Mouse (Mus musculus): ENCODE measurements around the gene Il24. TPM values are rescaled to one million over a fixed set of nuclear protein-coding genes. Genes with fewer than 3 reads are reported as not detected.

Gene Il24
- polyA plus RNA-seq, 1 experiment from 2014 or later: not detected

DNA sequence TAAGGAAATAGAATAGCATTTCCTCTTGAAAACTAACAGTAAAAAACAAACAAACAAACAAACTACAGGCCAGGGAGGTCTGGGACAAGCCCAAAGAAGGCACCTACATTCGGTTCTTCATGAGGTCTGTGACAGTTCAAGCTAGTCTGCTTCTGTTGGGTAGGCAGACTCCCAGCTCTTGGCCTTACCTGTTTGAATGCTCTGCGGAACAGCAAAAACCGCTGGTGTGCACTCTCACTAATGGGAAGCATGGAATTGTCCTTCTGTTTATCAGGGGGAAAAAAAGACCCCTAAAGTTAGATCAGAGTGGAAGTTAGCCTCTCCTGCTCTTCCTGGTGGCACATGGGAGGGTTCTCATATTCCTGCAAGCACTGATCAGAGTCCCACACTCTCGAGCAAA lies 4.1 kb downstream of the Il24 start:
- peaks cover 3% of the 10 kb centered on the region for H3K4me1 ChIP-seq (ENCODE audit: control insufficient read depth, insufficient read depth, low read length)
- 83% methylated on average over 4 of the region's 4 CpGs for WGBS
- DNase-seq (ENCODE audit: low spot score, missing footprints): peak; percentile 54
- H3K27me3 ChIP-seq (ENCODE audit: control insufficient read depth, insufficient read depth, low read length): peaks cover 4% of the 10 kb centered on the region
- ATAC-seq (ENCODE audit: low FRiP score): no peak
- H3K9me3 ChIP-seq (ENCODE audit: control insufficient read depth, low read length): no peaks in the 10 kb centered on the region
- no peak overlapping the region for H3K9ac ChIP-seq (ENCODE audit: low read length)
- no peak overlapping the region for H3K27ac ChIP-seq (ENCODE audit: low read depth, low read length)
- no peaks in the 10 kb centered on the region for H3K36me3 ChIP-seq (ENCODE audit: control insufficient read depth, insufficient read depth, low read length)
- no peak overlapping the region for H3K4me3 ChIP-seq (ENCODE audit: low read depth, low read length)
- no peak overlapping the region for H3K4me2 ChIP-seq

DNA sequence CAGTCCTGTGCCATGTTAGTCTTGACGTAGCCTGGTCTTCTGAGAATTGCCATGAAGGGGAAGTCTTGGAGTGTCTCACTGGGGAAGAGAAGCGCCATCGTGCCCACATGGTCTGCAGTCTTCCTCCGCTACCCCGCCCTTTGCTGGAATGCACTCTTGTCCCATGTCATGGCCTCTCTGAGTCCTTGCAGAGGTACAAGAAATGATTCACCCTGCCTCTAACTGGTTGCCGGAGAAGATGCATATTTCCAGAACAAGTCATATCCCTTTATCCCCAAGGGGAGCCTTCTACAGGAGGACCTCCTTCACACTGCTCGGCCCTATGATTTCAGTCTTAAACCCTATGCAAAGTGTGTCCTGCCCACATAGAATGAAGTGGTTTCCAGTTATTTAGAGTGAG lies 7.3 kb downstream of the Il24 start:
- Histone ChIP-seq H3K4me3 (ENCODE audit: low read depth, low read length) (no peak overlapping the region), H3K27ac (ENCODE audit: low read depth, low read length) (no peak overlapping the region), H3K9me3 (ENCODE audit: control insufficient read depth, low read length) (no peaks in the 10 kb centered on the region), H3K4me1 (ENCODE audit: control insufficient read depth, insufficient read depth, low read length) (peaks cover 5% of the 10 kb centered on the region), H3K4me2 (no peak overlapping the region), H3K36me3 (ENCODE audit: control insufficient read depth, insufficient read depth, low read length) (no peaks in the 10 kb centered on the region), H3K9ac (ENCODE audit: low read length) (no peak overlapping the region), H3K27me3 (ENCODE audit: control insufficient read depth, insufficient read depth, low read length) (peaks cover 11% of the 10 kb centered on the region)
- no peak for ATAC-seq (ENCODE audit: low FRiP score)
- no peak for DNase-seq (ENCODE audit: low spot score, missing footprints)
- WGBS: 95% methylated on average over 7 of the region's 7 CpGs

GRCm38 (mm10) chr1:130877889-130878614 lies 9.2 kb downstream of the Il24 start:
- peak overlapping the region; percentile 54 for H3K9ac ChIP-seq (ENCODE audit: low read length)
- H3K27me3 ChIP-seq (ENCODE audit: control insufficient read depth, insufficient read depth, low read length): peaks cover 11% of the 10 kb centered on the region
- peaks cover 5% of the 10 kb centered on the region for H3K4me1 ChIP-seq (ENCODE audit: control insufficient read depth, insufficient read depth, low read length)
- peak overlapping the region; percentile 85 for H3K4me2 ChIP-seq
- 4% methylated on average over 43 of the region's 43 CpGs for WGBS
- DNase-seq (ENCODE audit: low spot score, missing footprints): peak; percentile 91
- peak overlapping the region; percentile 44 for H3K4me3 ChIP-seq (ENCODE audit: low read depth, low read length)
- H3K36me3 ChIP-seq (ENCODE audit: control insufficient read depth, insufficient read depth, low read length): no peaks in the 10 kb centered on the region
- ATAC-seq (ENCODE audit: low FRiP score): peak; percentile 77
- H3K27ac ChIP-seq (ENCODE audit: low read depth, low read length): no peak overlapping the region
- H3K9me3 ChIP-seq (ENCODE audit: control insufficient read depth, low read length): no peaks in the 10 kb centered on the region

- DNase-seq (ENCODE audit: low spot score, missing footprints): peak; percentile 92
- no peak for ATAC-seq (ENCODE audit: low FRiP score)
- WGBS: 21% methylated on average over 3 of the region's 3 CpGs
These were observed 10.2 kb downstream of the Il24 start for GRCm38 (mm10) chr1:130876931-130877509.

DNA sequence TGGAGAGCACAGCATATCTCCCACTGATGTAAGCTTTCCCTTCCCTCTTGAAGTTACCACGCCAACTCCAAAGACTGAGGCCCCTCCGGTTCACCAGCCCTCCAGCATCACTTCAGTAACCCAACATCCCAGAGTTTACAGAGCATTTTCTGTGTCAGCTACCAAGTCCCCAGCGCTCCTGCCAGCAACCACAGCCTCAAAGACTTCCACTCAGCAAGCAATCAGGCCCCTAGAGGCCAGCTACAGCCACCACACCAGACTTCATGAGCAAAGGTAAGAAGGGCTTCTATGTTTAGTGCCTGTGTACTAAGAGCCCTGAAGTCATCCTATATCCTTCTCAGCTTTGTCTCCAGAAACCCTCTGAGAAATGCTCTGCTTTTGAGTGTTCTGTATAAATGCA lies 11.3 kb downstream of the Il24 start:
- Histone ChIP-seq H3K4me3 (ENCODE audit: low read depth, low read length) (no peak overlapping the region), H3K9me3 (ENCODE audit: control insufficient read depth, low read length) (no peaks in the 10 kb centered on the region), H3K36me3 (ENCODE audit: control insufficient read depth, insufficient read depth, low read length) (no peaks in the 10 kb centered on the region), H3K4me2 (no peak overlapping the region), H3K27me3 (ENCODE audit: control insufficient read depth, insufficient read depth, low read length) (peaks cover 11% of the 10 kb centered on the region), H3K4me1 (ENCODE audit: control insufficient read depth, insufficient read depth, low read length) (peaks cover 5% of the 10 kb centered on the region), H3K9ac (ENCODE audit: low read length) (no peak overlapping the region), H3K27ac (ENCODE audit: low read depth, low read length) (no peak overlapping the region)
- DNase-seq (ENCODE audit: low spot score, missing footprints) (no peak), ATAC-seq (ENCODE audit: low FRiP score) (no peak)
- WGBS: 81% methylated on average over 3 of the region's 3 CpGs

More at GRCm38 (mm10) chr1:130876931-130877509, 10.2 kb downstream of the Il24 start:
- Histone ChIP-seq H3K4me1 (ENCODE audit: control insufficient read depth, insufficient read depth, low read length) (peaks cover 5% of the 10 kb centered on the region), H3K27ac (ENCODE audit: low read depth, low read length) (no peak overlapping the region), H3K36me3 (ENCODE audit: control insufficient read depth, insufficient read depth, low read length) (no peaks in the 10 kb centered on the region), H3K4me3 (ENCODE audit: low read depth, low read length) (no peak overlapping the region), H3K27me3 (ENCODE audit: control insufficient read depth, insufficient read depth, low read length) (peaks cover 11% of the 10 kb centered on the region), H3K4me2 (no peak overlapping the region), H3K9me3 (ENCODE audit: control insufficient read depth, low read length) (no peaks in the 10 kb centered on the region), H3K9ac (ENCODE audit: low read length) (no peak overlapping the region)

DNA sequence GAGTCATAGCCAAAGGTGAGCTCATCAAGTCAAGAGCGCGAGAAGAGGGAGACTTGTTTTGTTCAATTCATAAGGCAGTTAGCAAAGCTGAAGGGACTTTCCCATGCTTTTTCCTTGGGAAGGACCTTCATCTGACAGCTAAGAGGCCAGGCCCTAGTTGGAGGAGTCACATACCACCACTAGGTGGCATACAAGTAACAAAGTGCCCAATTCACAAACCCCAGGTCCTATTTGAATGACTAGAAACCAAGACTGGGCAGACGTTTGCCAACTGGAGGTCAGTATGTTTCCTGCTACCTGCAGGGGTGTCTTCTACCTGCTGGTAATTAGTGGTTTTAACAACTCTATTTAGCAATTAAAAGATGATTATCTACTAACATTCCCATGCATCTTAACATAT lies 12.1 kb downstream of the Il24 start:
- Histone ChIP-seq H3K9me3 (ENCODE audit: control insufficient read depth, low read length) (no peaks in the 10 kb centered on the region), H3K27me3 (ENCODE audit: control insufficient read depth, insufficient read depth, low read length) (peaks cover 11% of the 10 kb centered on the region), H3K27ac (ENCODE audit: low read depth, low read length) (no peak overlapping the region), H3K4me3 (ENCODE audit: low read depth, low read length) (no peak overlapping the region), H3K36me3 (ENCODE audit: control insufficient read depth, insufficient read depth, low read length) (no peaks in the 10 kb centered on the region), H3K4me2 (no peak overlapping the region), H3K9ac (ENCODE audit: low read length) (no peak overlapping the region), H3K4me1 (ENCODE audit: control insufficient read depth, insufficient read depth, low read length) (peaks cover 5% of the 10 kb centered on the region)
- DNase-seq (ENCODE audit: low spot score, missing footprints) (peak; percentile 89), ATAC-seq (ENCODE audit: low FRiP score) (peak; percentile 43; the same call in 1 of the 2 replicates)
- 49% methylated on average over 3 of the region's 3 CpGs for WGBS

DNA sequence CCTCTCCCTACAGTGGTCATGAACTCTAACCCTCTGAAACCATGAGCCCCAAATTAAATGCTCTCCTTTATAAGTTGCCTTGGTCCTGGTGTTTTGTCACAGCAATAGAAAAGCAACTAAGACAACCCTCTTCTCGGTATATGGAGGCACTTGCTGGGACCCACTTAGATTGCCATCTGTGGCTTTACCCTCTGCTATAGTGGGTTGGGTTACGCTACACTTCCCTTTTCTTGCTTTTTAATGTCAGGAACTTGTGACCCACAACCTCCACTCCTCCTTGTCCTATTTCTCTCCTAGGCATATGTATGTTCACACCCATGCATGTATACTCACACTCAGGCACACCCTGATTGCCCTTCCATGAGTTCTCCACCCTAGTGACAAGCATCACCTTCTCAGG lies 14.3 kb downstream of the Il24 start:
- H3K36me3 ChIP-seq (ENCODE audit: control insufficient read depth, insufficient read depth, low read length): no peaks in the 10 kb centered on the region
- H3K9me3 ChIP-seq (ENCODE audit: control insufficient read depth, low read length): no peaks in the 10 kb centered on the region
- WGBS: 98% methylated on average over 2 of the region's 2 CpGs
- H3K4me3 ChIP-seq (ENCODE audit: low read depth, low read length): no peak overlapping the region
- H3K4me1 ChIP-seq (ENCODE audit: control insufficient read depth, insufficient read depth, low read length): no peaks in the 10 kb centered on the region; the same call in 1 of the 2 replicates
- DNase-seq (ENCODE audit: low spot score, missing footprints) (no peak), ATAC-seq (ENCODE audit: low FRiP score) (no peak)
- H3K4me2 ChIP-seq: no peak overlapping the region
- H3K27ac ChIP-seq (ENCODE audit: low read depth, low read length): no peak overlapping the region
- H3K9ac ChIP-seq (ENCODE audit: low read length): no peak overlapping the region
- peaks cover 5% of the 10 kb centered on the region for H3K27me3 ChIP-seq (ENCODE audit: control insufficient read depth, insufficient read depth, low read length)

DNA sequence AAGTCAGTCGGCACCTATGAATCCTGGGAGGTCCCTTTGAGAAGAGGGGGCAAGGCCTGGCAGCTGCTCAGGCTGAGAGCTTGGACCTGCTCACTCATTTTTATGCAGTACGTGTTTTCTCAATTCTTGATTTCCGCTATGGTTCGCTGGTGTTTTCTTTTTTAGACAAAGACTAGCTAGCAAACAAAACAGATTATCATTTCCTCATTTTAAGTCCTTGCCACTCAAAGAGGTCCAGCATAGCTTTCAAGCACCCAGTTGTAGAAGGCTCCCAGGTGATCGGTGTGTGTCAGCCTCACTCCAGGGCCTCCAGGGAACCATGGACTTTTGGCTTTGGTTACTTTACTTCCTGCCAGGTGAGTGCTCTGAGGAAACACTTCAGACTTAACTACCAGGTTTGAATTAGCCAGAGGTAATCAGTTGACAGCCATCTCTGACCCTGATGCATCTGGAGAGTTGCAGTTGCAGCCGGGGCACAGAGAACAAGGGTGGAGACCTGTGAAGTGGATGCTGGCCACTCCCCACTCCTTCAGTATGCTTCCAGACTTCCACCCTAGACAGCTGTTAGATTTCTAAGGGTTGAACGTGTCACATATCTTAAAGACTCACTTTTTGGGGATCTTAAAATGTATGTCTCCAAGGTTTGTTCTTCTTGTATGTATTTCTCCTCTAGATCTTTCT lies 21.6 kb downstream of the Il24 start, which contains the start of gene Fcmr:
TSS of gene Fcmr (plus strand) at position 129 of the 681 bp plus-strand sequence.
- Histone ChIP-seq H3K9me3 (ENCODE audit: control insufficient read depth, low read length) (no peaks in the 10 kb centered on the region), H3K36me3 (ENCODE audit: control insufficient read depth, insufficient read depth, low read length) (no peaks in the 10 kb centered on the region), H3K9ac (ENCODE audit: low read length) (no peak within 1 kb of the TSS), H3K27ac (ENCODE audit: low read depth, low read length) (no peak within 1 kb of the TSS), H3K4me3 (ENCODE audit: low read depth, low read length) (no peak within 1 kb of the TSS), H3K27me3 (ENCODE audit: control insufficient read depth, insufficient read depth, low read length) (no peaks in the 10 kb centered on the region), H3K4me1 (ENCODE audit: control insufficient read depth, insufficient read depth, low read length) (no peaks in the 10 kb centered on the region), H3K4me2 (no peak within 1 kb of the TSS)
- ATAC-seq (ENCODE audit: low FRiP score): no peak
- WGBS: 81% methylated on average over 7 of the region's 7 CpGs
- no peak for DNase-seq (ENCODE audit: low spot score, missing footprints)

DNA sequence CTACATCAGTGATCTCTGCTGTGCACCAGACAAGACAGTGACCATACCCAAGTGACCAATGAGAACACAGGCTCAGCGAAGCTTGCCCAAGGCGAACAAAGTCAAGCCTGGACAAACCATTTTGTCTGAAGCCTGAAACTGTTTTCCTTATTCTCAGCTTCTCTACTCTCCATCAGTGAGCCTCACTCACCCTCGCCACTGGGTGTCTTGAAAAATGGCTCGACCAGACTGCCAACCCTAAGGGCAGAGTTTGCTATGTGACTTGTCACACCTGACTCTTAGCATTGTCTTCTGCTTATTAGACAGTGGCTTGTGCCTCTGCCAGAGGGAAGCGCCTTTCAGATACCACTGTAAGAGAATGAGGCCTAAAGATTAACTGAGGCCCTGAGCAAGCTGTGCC lies 22.5 kb downstream of the Il24 start:
- Histone ChIP-seq H3K9me3 (ENCODE audit: control insufficient read depth, low read length) (no peaks in the 10 kb centered on the region), H3K4me3 (ENCODE audit: low read depth, low read length) (no peak overlapping the region), H3K27ac (ENCODE audit: low read depth, low read length) (no peak overlapping the region), H3K36me3 (ENCODE audit: control insufficient read depth, insufficient read depth, low read length) (no peaks in the 10 kb centered on the region), H3K9ac (ENCODE audit: low read length) (no peak overlapping the region), H3K4me2 (no peak overlapping the region), H3K27me3 (ENCODE audit: control insufficient read depth, insufficient read depth, low read length) (no peaks in the 10 kb centered on the region), H3K4me1 (ENCODE audit: control insufficient read depth, insufficient read depth, low read length) (no peaks in the 10 kb centered on the region)
- DNase-seq (ENCODE audit: low spot score, missing footprints) (no peak), ATAC-seq (ENCODE audit: low FRiP score) (no peak)
- WGBS: 88% methylated on average over 5 of the region's 5 CpGs
